Mouse (Mus musculus): ENCODE results near the gene Tsc1.

DNA sequence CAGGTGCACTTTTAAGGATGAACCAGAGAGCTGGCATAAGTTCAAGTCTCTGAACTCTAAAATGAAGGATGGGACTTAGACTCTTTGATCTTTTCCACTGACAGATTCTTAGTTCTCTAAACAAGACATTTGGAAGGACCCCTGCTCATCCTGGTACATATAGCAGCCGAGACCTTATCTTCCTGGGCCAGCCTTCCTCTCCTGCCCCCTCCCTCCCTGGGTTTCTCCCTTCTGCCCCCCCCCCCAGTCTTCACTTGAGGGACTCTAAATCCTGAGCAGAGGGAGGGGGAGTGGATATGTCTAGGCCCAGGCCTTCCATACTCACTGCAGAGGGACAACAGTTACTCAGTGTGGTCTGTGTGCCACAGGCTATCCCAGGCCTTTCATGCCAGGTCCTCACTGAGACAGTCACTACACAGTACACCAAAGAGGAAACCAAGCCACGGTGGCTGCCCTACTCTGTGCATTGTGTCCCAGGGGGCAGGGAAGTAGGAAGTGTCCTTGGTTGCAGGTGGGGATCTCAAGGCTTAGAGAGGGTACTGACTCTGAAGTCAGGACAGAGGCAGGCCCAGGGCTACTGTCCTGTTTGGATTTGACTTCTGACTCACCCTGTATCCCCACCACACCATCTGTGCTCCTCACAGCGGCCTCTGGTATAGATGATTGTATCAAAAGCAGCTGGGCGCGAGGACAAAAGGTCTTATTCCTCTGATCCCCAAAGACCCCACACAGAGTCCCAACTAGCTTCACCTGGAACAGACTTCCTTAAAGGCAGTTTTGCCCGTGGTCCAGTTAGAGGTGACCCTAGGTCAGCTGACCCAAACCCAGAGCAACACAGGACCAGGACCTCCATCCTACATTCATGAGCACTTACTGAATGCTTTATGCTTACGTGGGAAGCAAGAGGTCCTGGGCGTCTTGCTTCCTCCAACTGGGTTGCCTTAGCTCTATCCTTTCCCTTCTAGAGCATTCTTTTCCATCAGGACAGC is 23.2 kb upstream of the Tsc1 start:
- TF ChIP-seq CTCF (IDR thresholded peaks at IDR 0.05; ENCODE audit: borderline replicate concordance, insufficient read depth, low read depth, low read length) (no peak), POLR2A (IDR thresholded peaks at IDR 0.05; ENCODE audit: borderline replicate concordance, insufficient read depth, low read length) (no peak)

All from cerebellum, adult 2 months (tissue).